Mouse (Mus musculus) intestine, embryonic 15.5 days (tissue): Measurements from ENCODE around the gene Carmil1. TPM values are rescaled to one million over a fixed set of nuclear protein-coding genes. Genes with fewer than 3 reads are reported as not detected.
A peak's percentile ranks its signal among the peaks of the same experiment; 100 is the strongest.

ENCODE experiments used
- ATAC-seq: fragments of 200-750 bp; cut with Nextera tagmentation; 2 replicates; pipeline ENCODE4 v1.8.0; 2017; ENCODE audit warnings: moderate TSS enrichment, moderate library complexity
- H3K27ac ChIP-seq: fragments of 300-500 bp; sonication (generic); 2 replicates; pipeline ENCODE4 v1.5.1; 2015; ENCODE audit warnings: mild to moderate bottlenecking, inconsistent platforms
- H3K27me3 ChIP-seq: fragments of 300-500 bp; sonication (generic); replicated peaks from 2 replicates; pipeline ENCODE4 v1.6.1; 2015; ENCODE audit warnings: inconsistent platforms
- H3K36me3 ChIP-seq: fragments of 300-500 bp; sonication (generic); 2 replicates; pipeline ENCODE4 v1.6.1; 2015; ENCODE audit warnings: inconsistent platforms
- H3K4me1 ChIP-seq: fragments of 300-500 bp; sonication (generic); replicated peaks from 2 replicates; pipeline ENCODE4 v1.6.1; 2015; ENCODE audit warnings: inconsistent platforms
- H3K4me2 ChIP-seq: fragments of 300-500 bp; sonication (generic); replicated peaks from 2 replicates; pipeline ENCODE4 v1.6.1; 2015; ENCODE audit warnings: mild to moderate bottlenecking, inconsistent platforms
- H3K4me3 ChIP-seq: fragments of 300-500 bp; sonication (generic); replicated peaks from 2 replicates; pipeline ENCODE4 v1.5.1; 2015; ENCODE audit warnings: inconsistent platforms
- H3K9ac ChIP-seq: fragments of 300-500 bp; sonication (generic); 2 replicates; pipeline ENCODE4 v1.6.1; 2015; ENCODE audit warnings: inconsistent platforms
- H3K9me3 ChIP-seq: fragments of 300-500 bp; sonication (generic); 2 replicates; pipeline ENCODE4 v1.6.1; 2016; ENCODE audit warnings: inconsistent platforms
- WGBS: fragments of 180-500 bp; shearing (Covaris S2); methylation state at CpG from one replicate; pipeline ENCODE4 v1.1.7; 2015; 5-methylcytosine and 5-hydroxymethylcytosine counted together
- polyA plus RNA-seq: library from polyadenylated mRNA; unstranded; fragments of >200 nt; fragmentation: Nextera tagmentation; extraction: Ambion mirVana; gene quantifications from 2 replicates; pipeline ENCODE4 v1.2.1, GENCODE M21; 2015

Gene Carmil1
- polyA plus RNA-seq, 1 experiment from 2014 or later = 40.3 TPM

DNA sequence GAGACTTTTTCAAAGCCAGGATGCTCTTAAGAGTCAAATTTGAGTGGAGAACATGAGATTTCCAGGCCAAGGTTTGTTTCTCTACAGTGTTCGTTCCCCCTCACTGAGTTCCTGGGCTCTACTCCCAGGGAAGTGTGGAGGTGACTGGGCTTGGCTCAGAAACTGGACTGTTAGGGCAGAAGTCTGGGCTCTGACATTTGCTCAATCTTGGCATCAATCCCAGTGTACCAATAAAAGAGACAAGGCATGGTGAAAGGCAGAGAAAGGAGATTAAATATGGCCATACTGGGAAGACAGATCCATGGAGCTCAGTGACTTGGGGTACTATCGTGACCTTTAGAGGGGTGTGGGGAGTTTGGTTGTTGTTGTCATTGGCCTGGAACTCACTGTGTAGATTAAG, 6.8 kb upstream of the Carmil1 start:
- Histone ChIP-seq H3K4me1 (no peaks in the 10 kb centered on the region), H3K36me3 (no peaks in the 10 kb centered on the region), H3K27ac (no peak overlapping the region), H3K9ac (no peak overlapping the region), H3K4me3 (no peak overlapping the region), H3K4me2 (no peak overlapping the region), H3K27me3 (no peaks in the 10 kb centered on the region), H3K9me3 (no peaks in the 10 kb centered on the region)
- WGBS = 83% methylated on average over 2 of the region's 2 CpGs
- ATAC-seq = no peak

DNA sequence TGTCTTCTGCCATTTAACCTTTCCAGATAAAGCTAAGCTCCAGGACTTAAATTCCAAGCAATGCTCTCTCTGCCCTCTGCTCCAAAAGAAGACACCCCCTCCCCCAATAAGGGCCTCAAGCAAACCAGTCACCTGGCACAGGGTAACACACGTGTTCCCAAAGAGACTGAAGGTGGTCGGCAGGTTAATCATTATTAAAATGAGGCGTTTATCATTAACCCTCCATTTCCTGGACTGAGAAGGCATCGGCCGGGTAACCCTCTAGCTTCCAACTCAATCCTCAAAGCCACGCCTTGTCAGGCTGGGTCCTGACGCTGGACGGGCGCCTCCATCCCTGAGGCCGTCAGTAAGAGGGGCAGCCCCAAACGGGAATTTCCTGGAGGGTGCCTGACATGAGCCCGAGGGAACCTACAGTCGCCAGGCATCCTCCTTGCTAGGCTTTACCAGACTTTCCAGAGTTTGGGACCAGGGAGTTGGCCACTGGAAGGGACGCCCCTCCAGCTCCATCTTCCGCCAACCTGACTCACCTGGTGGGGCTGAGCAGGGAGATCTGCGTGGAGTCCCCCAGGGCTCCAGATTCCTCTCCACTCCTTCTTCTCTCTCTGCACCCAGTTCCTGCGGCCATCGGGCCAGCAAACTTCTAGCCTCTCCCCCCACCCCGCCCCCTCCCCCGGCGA, 695 bp downstream of the Carmil1 start:
- Histone ChIP-seq H3K9ac (peak overlapping the region; percentile 83), H3K4me2 (peak overlapping the region; percentile 81), H3K27me3 (no peaks in the 10 kb centered on the region), H3K4me3 (peak overlapping the region; percentile 86), H3K4me1 (0 out of 2 replicates have a peak, but pooled peaks cover 12% of the 10 kb centered on the region), H3K27ac (peak overlapping the region; percentile 94), H3K36me3 (no peaks in the 10 kb centered on the region), H3K9me3 (no peaks in the 10 kb centered on the region)
- 2% methylated on average over 21 of the region's 21 CpGs for WGBS
- ATAC-seq = peak; percentile 49

DNA sequence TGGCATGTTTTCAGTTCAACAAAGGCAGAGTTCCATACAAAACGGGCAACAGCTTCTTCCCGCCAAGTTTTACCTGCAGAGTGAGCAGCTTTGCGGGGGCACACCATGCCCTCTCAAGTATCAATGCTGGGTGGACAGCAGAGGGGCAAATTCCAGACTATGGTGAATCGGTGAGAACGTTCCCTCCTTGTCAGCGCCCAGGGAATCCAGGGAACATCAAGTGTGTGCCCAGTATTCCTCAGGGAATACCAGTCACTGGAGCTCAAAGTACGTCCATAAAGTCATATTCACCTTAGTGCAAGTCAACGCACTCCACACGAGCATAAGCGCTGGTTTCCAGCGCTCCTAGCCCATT, 1.2 kb downstream of the Carmil1 start:
- Histone ChIP-seq H3K9ac (0 out of 2 replicates have a peak overlapping the region, but pooled peaks have one; percentile 83), H3K4me3 (peak overlapping the region; percentile 86), H3K9me3 (no peaks in the 10 kb centered on the region), H3K4me2 (peak overlapping the region; percentile 81), H3K27me3 (no peaks in the 10 kb centered on the region), H3K4me1 (0 out of 2 replicates have a peak, but pooled peaks cover 12% of the 10 kb centered on the region), H3K36me3 (no peaks in the 10 kb centered on the region), H3K27ac (peak overlapping the region; percentile 66)
- 50% methylated on average over 11 of the region's 11 CpGs for WGBS
- peak; percentile 7 for ATAC-seq

DNA sequence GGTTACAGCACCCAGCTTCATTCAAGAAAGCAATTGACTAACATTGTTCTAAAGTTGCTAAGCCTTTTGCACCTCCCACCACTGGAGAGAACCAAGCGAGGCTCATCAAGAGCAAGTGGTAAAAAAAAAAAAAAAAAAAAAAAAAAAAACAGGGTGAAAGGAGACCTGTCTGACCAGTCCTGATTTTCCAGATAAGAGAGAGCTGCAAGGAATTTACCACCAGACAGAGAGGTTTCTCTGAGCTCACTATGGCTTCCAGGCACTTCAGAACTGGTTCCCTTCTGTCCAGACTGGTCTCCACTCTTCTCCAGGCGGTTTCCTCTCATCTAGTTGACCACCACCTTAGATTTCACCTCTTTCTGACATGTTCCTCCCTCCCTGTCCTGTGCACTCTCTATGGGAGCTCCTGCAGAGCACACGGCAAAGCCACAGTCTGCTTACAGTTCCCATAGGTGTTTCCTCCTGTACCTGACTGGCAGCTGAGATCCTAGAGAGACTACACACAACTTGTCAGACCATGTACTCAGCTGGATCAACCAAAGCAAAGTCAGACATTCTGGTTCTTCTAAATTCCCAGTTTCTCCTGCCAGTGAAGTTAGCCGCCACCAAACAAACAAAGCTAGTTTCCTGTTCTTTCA, 7.7 kb downstream of the Carmil1 start:
- Histone ChIP-seq H3K9ac (no peak overlapping the region), H3K36me3 (no peaks in the 10 kb centered on the region), H3K27me3 (no peaks in the 10 kb centered on the region), H3K4me3 (no peak overlapping the region), H3K4me1 (no peaks in the 10 kb centered on the region), H3K27ac (peak overlapping the region; percentile 15; the same call in 1 of the 2 replicates), H3K4me2 (0 out of 2 replicates have a peak overlapping the region, but pooled peaks have one; percentile 7), H3K9me3 (no peaks in the 10 kb centered on the region)
- peak; percentile 74 for ATAC-seq
- WGBS = 49% methylated on average over 4 of the region's 4 CpGs

DNA sequence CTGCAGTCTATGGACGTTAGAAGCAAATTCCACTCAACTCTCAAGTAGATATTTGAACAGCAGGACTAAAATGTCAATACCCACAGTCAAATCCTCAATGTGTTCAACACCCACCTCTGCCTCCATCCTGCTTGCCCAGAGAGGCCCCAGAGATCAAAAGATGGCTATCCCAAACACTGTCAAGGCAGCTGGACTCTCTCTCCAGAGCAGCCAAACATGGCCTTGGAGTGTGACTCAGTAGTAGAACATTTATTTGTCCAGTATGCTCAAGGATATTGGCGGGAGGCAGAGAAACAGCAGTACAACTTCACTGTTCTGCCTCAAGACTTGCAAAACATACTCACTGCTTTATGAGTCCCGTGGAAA, 11.5 kb downstream of the Carmil1 start:
- WGBS = 67% methylated on average over 3 of the region's 3 CpGs
- Histone ChIP-seq H3K4me3 (no peak overlapping the region), H3K4me2 (no peak overlapping the region), H3K9me3 (no peaks in the 10 kb centered on the region), H3K4me1 (no peaks in the 10 kb centered on the region), H3K9ac (no peak overlapping the region), H3K27me3 (no peaks in the 10 kb centered on the region), H3K27ac (no peak overlapping the region), H3K36me3 (no peaks in the 10 kb centered on the region)
- ATAC-seq = no peak

DNA sequence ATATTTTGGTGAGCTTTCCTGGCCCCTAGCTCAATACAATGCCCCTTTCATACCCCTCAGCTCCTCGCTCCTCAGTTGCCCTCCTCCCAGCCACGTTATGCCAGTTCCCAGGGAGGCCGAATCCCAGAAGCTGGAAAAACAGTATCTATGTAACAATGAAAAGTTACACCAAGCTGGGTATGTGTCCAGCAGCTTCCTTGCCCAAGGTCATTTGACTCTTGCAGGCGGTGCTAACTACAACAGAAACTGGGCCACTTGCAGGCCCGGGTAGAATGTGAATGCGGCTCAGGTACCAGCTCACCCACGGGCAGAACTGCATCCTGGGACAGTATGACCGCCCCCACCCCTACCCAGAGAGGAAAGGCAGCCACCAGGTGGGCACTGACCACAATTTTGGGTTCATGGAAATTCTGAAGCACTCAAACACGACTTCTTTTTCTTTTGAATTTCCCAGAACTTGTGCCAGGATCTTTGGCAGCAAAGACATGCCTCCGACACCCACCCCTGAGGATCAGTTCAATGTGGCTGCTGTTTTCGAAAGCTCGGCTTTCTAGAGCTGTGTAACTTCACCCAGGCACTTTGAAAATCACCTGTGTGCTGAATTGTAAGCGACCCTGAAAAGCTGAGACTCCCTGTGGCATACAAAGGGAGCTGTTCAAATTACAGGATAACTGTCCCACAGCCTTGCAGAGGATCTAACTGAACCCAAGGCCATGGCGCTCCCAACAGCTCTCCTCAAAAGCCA, 12.1 kb downstream of the Carmil1 start:
- ATAC-seq = no peak
- H3K27ac ChIP-seq = no peak overlapping the region
- 75% methylated on average over 14 of the region's 14 CpGs for WGBS

DNA sequence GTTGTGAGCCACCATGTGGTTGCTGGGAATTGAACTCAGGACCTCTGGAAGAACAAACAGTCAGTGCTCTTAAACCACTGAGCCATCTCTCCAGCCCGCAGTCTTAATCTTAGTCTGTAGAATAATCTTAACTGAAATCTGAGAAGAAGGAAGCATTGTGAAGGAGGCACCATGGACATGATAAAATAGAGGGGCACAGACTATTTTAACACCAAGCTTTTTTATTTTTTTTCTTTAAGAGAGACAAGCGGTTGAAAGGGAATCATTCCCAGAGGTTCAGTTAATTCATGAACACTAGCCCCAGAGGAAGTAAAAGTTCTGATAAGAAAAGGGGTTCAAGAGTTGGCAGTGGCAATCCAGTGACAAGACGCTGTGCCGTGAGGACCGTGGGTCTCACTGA, 15.8 kb downstream of the Carmil1 start:
- Histone ChIP-seq H3K27ac (no peak overlapping the region), H3K27me3 (no peaks in the 10 kb centered on the region), H3K4me1 (0 out of 2 replicates have a peak, but pooled peaks cover 8% of the 10 kb centered on the region), H3K9me3 (no peaks in the 10 kb centered on the region), H3K9ac (no peak overlapping the region), H3K4me2 (no peak overlapping the region), H3K36me3 (no peaks in the 10 kb centered on the region), H3K4me3 (no peak overlapping the region)
- WGBS = 87% methylated on average over 5 of the region's 5 CpGs
- ATAC-seq = no peak

More for the DNA sequence above, 12.1 kb downstream of the Carmil1 start:
- H3K9me3 ChIP-seq = no peaks in the 10 kb centered on the region
- H3K4me3 ChIP-seq = no peak overlapping the region
- no peaks in the 10 kb centered on the region for H3K4me1 ChIP-seq
- H3K27me3 ChIP-seq = no peaks in the 10 kb centered on the region
- H3K4me2 ChIP-seq = no peak overlapping the region
- no peaks in the 10 kb centered on the region for H3K36me3 ChIP-seq
- no peak overlapping the region for H3K9ac ChIP-seq

DNA sequence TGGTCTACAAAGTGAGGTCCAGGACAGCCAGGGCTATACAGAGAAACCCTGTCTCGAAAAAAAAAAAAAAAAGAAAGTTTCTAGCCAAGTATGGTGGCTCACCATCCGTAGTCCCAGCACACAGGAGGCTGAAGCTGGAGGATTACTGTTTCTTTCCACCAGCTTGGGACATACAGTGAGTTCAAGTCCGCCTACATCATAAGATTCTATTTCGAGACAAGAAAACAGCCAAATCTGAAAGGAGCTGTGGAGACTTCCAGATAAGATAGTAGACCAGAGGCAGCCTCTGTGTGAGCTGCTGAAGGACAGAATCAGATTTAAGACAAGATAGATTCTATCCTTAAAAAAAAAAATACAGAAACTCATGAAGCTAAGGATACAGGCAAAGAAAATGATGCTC, 17.0 kb downstream of the Carmil1 start:
- H3K27ac ChIP-seq = no peak overlapping the region
- H3K9ac ChIP-seq = no peak overlapping the region
- no peaks in the 10 kb centered on the region for H3K36me3 ChIP-seq
- WGBS = 90% methylated on average over 4 of the region's 4 CpGs
- 0 out of 2 replicates have a peak, but pooled peaks cover 9% of the 10 kb centered on the region for H3K4me1 ChIP-seq
- no peaks in the 10 kb centered on the region for H3K27me3 ChIP-seq
- H3K4me2 ChIP-seq = no peak overlapping the region
- H3K4me3 ChIP-seq = no peak overlapping the region
- ATAC-seq = no peak
- H3K9me3 ChIP-seq = no peaks in the 10 kb centered on the region

DNA sequence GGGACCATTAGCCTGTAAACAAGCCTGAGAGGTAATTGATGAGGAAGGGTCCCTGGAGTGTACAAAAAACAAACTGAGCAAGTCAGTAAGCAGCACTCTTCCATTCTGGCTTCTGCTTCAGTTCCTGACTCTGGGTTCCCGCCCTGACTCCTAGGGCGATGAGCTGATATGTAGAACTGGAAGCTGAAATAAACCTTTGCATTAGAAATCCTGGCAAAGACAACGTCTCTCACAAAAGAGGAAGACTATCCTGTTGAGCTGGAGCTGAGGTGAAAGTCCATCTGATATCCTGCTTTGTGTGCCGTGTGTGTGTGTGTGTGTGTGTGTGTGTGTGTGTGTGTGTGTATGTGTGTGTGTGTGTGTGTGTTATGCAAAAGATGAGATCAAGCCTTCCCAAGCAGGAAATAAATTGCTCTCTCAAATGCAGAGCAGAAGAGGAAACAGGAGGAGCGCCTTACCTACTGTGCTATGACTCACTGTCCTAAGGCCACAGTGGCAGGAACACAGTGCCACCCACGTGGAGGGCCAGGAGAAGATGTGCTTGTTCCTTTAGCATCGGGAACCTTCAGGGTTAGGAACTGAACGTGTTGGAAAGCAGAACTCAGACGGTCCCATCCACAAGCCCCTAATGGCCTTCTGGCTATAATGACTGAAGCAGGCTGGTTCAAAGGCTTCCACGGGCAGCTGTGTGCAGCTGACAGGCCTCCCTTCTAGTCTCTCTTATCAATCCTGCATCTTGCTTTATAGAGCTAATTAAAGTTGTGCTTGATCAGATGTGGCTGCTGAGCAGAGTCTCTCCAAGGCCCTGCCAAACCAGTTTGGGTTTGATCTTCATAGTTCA, 19.6 kb downstream of the Carmil1 start:
- Histone ChIP-seq H3K4me2 (peak overlapping the region; percentile 22; the same call in 1 of the 2 replicates), H3K27ac (peak overlapping the region; percentile 83), H3K4me1 (0 out of 2 replicates have a peak, but pooled peaks cover 9% of the 10 kb centered on the region), H3K36me3 (no peaks in the 10 kb centered on the region), H3K27me3 (no peaks in the 10 kb centered on the region), H3K4me3 (no peak overlapping the region), H3K9ac (no peak overlapping the region), H3K9me3 (no peaks in the 10 kb centered on the region)
- 41% methylated on average over 10 of the region's 10 CpGs for WGBS
- ATAC-seq = peak; percentile 94

DNA sequence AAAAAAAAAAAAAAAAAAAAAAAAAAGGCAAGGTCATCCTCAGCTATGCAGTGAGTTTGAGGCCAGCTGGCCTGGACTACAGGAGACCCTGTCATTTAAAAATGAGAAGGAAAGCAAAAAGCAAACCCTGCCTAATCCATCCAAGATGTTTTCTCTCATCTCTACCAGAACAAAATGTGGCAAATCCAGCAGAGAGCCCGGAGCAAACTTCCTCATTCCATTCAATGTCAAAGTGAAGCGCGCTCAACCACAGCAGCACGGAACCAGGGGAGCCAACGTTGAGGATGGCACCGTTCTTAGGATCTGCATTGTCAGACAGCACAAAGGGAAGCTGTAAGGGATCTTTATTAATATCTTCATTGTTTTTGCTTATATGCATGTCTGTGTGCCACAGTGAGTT, 22.8 kb downstream of the Carmil1 start:
- H3K27me3 ChIP-seq = no peaks in the 10 kb centered on the region
- H3K4me1 ChIP-seq = 0 out of 2 replicates have a peak, but pooled peaks cover 12% of the 10 kb centered on the region
- H3K4me2 ChIP-seq = no peak overlapping the region
- H3K4me3 ChIP-seq = no peak overlapping the region
- no peak overlapping the region for H3K27ac ChIP-seq
- 76% methylated on average over 6 of the region's 6 CpGs for WGBS
- ATAC-seq = no peak
- H3K9me3 ChIP-seq = no peaks in the 10 kb centered on the region
- no peaks in the 10 kb centered on the region for H3K36me3 ChIP-seq
- H3K9ac ChIP-seq = no peak overlapping the region

DNA sequence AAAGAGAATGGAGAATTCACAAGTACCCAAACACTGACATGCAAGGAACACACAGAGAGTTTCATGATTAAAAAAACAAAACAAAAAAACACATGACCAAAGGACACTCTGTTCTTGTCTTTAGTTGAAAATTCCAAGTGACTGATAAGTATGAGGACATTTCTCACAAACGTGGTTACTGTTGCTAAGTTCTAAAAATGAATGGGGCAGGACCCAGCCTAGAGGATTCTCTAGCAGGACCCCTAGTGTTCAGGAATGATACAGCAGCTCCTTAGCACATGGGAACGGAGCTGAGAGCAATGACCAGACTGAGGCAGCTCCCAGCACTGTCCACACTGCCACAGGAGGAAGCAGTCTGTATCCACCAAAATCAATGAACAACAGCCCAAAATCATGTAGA, 26.6 kb downstream of the Carmil1 start:
- peak; percentile 72 for ATAC-seq
- H3K27ac ChIP-seq = no peak overlapping the region
- H3K9ac ChIP-seq = no peak overlapping the region
- H3K27me3 ChIP-seq = no peaks in the 10 kb centered on the region
- H3K4me3 ChIP-seq = no peak overlapping the region
- no peak overlapping the region for H3K4me2 ChIP-seq
- no peaks in the 10 kb centered on the region for H3K36me3 ChIP-seq
- WGBS = 27% methylated on average over 2 of the region's 2 CpGs
- H3K4me1 ChIP-seq = 0 out of 2 replicates have a peak, but pooled peaks cover 4% of the 10 kb centered on the region
- H3K9me3 ChIP-seq = no peaks in the 10 kb centered on the region

DNA sequence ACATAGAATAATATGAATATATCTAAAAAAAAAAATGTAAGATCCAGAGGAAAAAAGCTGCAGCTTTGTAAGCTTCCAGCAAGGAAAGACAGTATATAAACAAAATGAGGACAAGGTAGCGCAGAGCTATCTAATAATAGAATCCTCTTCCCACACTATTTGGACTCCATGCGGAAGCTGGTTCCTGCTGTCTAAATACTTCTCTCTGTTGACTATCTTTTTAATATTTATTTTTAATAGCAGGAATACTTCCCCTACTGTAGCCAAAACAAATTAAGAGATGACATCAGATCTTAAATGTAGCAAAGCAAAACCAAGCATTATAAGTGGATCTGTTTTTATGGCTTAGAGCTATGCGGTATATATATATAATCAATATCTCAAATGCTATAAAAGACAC, 27.0 kb downstream of the Carmil1 start:
- Histone ChIP-seq H3K27me3 (no peaks in the 10 kb centered on the region), H3K27ac (no peak overlapping the region), H3K9ac (no peak overlapping the region), H3K4me2 (no peak overlapping the region), H3K4me3 (no peak overlapping the region), H3K4me1 (0 out of 2 replicates have a peak, but pooled peaks cover 4% of the 10 kb centered on the region), H3K9me3 (no peaks in the 10 kb centered on the region), H3K36me3 (no peaks in the 10 kb centered on the region)
- 57% methylated on average over 3 of the region's 3 CpGs for whole genome bisulfite sequencing
- ATAC-seq = no peak
